Mouse (Mus musculus) ZHBTc4 (cell line): ENCODE results near the gene Blvra.

Experiments used
- DNase-seq: peaks from one replicate; pipeline ENCODE4 v3.0.0-alpha.2; 2011; ENCODE audit warnings: low read depth, low spot score

Blvra gene

GRCm38 (mm10) chr2:127136979-127137378 lies 66.5 kb downstream of the Blvra start:
- peak; percentile 64 for DNase-seq

DNA sequence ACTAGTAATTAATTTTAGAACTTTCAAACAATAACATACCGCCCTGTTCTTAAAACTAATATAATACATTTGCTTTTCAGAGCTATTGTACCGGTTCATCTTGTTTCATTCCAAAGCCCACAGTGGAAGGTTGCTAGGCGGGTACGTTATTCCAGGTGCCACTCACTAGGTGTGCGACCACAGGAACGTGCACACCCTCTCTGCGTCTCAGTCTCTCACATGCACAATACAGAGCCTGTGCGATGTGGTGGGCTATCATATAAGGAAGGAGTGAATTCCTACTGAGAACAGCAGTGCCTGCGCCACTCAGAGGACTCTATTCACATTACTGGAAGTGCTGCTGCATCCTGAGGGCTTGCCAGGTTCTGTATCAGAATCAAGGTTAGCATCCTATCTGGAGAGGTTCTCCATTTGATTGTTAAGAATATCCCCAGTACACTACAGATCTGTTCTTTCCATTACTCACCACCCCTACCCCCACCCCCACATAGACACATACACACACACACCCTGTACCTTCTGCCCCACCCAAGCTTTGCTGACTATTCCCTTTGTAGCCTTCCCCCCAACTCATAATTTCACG lies 67.5 kb downstream of the Blvra start:
- no peak for DNase-seq

- DNase-seq, result no peak
Measured at GRCm38 (mm10) chr2:127138449-127138848, 68.0 kb downstream of the Blvra start.

GRCm38 (mm10) chr2:127139094-127139493 lies 68.6 kb downstream of the Blvra start:
- DNase-seq, result no peak

- DNase-seq, result peak; percentile 42
Measured at GRCm38 (mm10) chr2:127139605-127140004, 69.1 kb downstream of the Blvra start.

GRCm38 (mm10) chr2:127140011-127140410 lies 69.5 kb downstream of the Blvra start:
- no peak for DNase-seq

DNA sequence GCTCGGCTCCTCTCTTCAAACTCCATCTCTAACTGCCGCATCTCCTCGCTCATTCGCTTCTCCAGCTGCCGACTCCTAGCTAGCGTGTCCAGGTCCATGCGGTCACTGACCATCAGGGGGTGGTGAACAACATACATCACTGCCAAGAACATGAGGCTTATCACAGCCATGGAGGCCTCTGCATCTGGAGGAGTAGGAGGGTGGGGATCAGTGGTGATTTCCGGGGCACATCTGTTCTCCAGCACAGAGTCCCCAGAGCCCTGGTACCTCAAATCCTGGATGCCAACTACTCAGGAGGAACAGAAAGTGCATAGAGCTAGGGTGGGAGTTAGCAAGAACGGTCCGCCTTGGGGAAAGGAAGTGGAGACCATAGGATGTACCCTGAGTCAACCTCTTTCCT lies 71.6 kb downstream of the Blvra start:
- DNase-seq, result no peak

- no peak for DNase-seq
Measured at GRCm38 (mm10) chr2:127142577-127143157, 72.2 kb downstream of the Blvra start.

- DNase-seq, result peak; percentile 78
Measured at GRCm38 (mm10) chr2:127143158-127144063, 72.9 kb downstream of the Blvra start, which contains the start of gene Itpripl1. Gene Itpripl1 (minus strand): TSS chr2:127143442.

DNA sequence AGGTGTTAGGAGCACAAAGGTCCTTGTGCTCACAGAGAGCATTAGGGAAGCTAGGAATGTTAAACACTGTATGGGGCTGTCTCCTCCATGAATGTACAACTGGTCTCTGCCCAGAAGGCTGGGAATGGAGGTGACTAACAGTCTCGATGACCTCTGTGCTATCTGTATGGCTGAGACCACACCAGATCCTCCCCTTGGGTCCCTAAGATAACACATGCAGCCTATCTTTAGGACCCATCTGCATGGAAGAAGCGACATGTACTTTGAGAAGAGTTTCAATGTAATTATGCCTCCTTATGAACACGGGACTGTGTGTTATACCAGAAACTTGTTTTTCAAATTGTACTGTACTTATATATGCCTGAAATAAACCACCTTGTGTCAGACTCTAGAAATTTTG lies 75.2 kb downstream of the Blvra start:
- no peak for DNase-seq
